16 mouse cellular contexts compared by ENCODE assay signal in the genomic region with DNA sequence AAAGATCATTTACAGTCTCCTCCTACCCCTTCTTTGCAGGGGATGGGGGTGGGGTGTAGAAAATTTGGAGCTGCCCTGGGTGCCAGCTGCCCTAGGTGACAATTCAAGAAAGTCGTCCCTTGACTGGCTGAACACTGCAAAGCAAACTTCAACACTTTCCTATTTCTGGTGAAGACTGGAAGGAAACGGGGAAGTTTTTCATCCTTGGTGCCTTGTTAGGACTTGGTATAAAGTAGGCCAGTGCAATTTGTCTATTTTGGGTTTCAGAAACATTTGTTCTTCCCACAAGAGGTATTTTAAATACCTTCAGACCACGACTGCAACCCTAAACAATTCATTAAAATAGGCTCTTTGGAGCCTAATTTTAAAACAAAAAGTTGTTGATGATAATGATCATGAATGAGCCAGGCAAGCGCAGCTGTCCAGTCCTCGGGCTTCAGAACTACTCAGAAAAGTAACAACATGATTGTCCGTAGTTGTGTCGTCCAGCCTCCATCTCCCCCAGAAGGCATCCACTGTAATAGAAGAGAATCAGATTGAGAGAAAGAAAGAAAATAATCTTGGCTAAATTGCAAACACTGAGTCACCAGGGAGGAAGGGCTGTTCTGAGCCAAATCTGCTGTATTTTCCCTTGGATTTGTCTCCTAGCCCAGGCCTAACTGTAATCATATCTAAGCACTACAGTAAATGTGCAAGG.
A peak's percentile ranks its signal among the peaks of the same experiment; 100 is the strongest.
DNase-seq lines count a peak whose midpoint lies in the region; ATAC-seq and TF ChIP-seq lines count a peak whose summit lies in the region.
"Had no signal": no experiment of that assay in that cellular context is flagged by ENCODE, and none has a peak within 500 bp of the region (broad histone marks: within the 10 kb centered on the region; RNA-seq: fewer than 3 reads in every experiment).

No protein-coding gene starts in this region.

- peaks cover 6 to 25% of the 10 kb centered on the region in 2 experiments; a peak in 3 of 4 replicates for H3K4me1 ChIP-seq in MEL (ENCODE audit: control insufficient read depth in 1 of 2, insufficient read depth in 2 of 2, low read length in 2 of 2)
- H3K4me1 ChIP-seq in kidney, embryonic 15.5 days = 0 out of 2 replicates have a peak, but pooled peaks cover 4% of the 10 kb centered on the region
- H3K4me1 ChIP-seq: liver, embryonic 13.5 days; midbrain, embryonic 15.5 days had no signal

- H3K9ac ChIP-seq in MEL (ENCODE audit: control insufficient read depth, low read depth, low read length, poor library complexity, severe bottlenecking) = no peak overlapping the region
- no peak overlapping the region for H3K9ac ChIP-seq in kidney, embryonic 15.5 days
- H3K9ac ChIP-seq: liver, embryonic 13.5 days; midbrain, embryonic 15.5 days had no signal

- DNase-seq in heart, postnatal 10 days = peak; percentile 22 to 26
- DNase-seq in heart, postnatal 4 days = no peak
- DNase-seq in MEL (ENCODE audit: low read depth, low spot score) = no peak
- peak; percentile 74 for DNase-seq in brain, adult 2 months (ENCODE audit: low read depth, low spot score)
- peak; percentile 18 to 27 for DNase-seq in left cerebral cortex, postnatal 36 days (ENCODE audit: low spot score in 2 of 2)
- DNase-seq in cerebellum, postnatal 36 days = no peak
- DNase-seq in spleen, postnatal 36 days (ENCODE audit: low spot score in 2 of 2) = no peak
- DNase-seq: adrenal gland, postnatal 10 days; cerebellum, adult 18-20 months; gastrocnemius, postnatal 36 days; liver, embryonic 13.5 days; lung, postnatal 4 days; spleen, adult 18-20 months; thymus, adult 18-20 months had no signal

- no peak overlapping the region for H3K4me3 ChIP-seq in MEL (ENCODE audit: control insufficient read depth in 1 of 2, insufficient read depth in 1 of 2, low read depth in 2 of 2, low read length in 2 of 2)
- H3K4me3 ChIP-seq in kidney, embryonic 15.5 days (replicated peaks) = no peak overlapping the region
- H3K4me3 ChIP-seq: liver, embryonic 13.5 days; midbrain, embryonic 15.5 days had no signal

- no peak overlapping the region for H3K4me2 ChIP-seq in kidney, embryonic 15.5 days
- H3K4me2 ChIP-seq: liver, embryonic 13.5 days; midbrain, embryonic 15.5 days had no signal

- no peak for TF ChIP-seq EP300 in MEL (IDR thresholded peaks at IDR 0.05; ENCODE audit: low read depth in 1 of 2, low read length in 2 of 2)

- peak overlapping the region; percentile 41; the same call in 1 of the 2 replicates for H3K27ac ChIP-seq in MEL (ENCODE audit: control insufficient read depth, low read depth, low read length)
- H3K27ac ChIP-seq in kidney, embryonic 15.5 days = no peak overlapping the region
- H3K27ac ChIP-seq: liver, embryonic 13.5 days; midbrain, embryonic 15.5 days had no signal

- no peak for TF ChIP-seq CTCF in MEL (IDR thresholded peaks at IDR 0.05 in 2 of 3, conservative IDR thresholded peaks at IDR 0.05 in 1 of 3; ENCODE audit: control insufficient read depth in 1 of 3, insufficient read depth in 1 of 3, low read depth in 2 of 3, low read length in 3 of 3, poor library complexity in 1 of 3, severe bottlenecking in 1 of 3)

- peaks cover 0 to 14% of the 10 kb centered on the region in 2 experiments; a peak in 2 of 4 replicates for H3K36me3 ChIP-seq in MEL (ENCODE audit: control insufficient read depth in 1 of 2, insufficient read depth in 2 of 2, low read length in 2 of 2)
- no peaks in the 10 kb centered on the region for H3K36me3 ChIP-seq in kidney, embryonic 15.5 days
- H3K36me3 ChIP-seq: liver, embryonic 13.5 days; midbrain, embryonic 15.5 days had no signal

- no peaks in the 10 kb centered on the region for H3K79me2 ChIP-seq in MEL (ENCODE audit: control insufficient read depth, insufficient read depth, low read length, poor library complexity)

- no peak for TF ChIP-seq RAD21 in MEL (IDR thresholded peaks at IDR 0.05; ENCODE audit: low read depth, low read length)

- 74% methylated on average over 7 of the region's 7 CpGs for WGBS in kidney, embryonic 15.5 days

- intact Hi-C loops in heart, postnatal 10 days (cut with DNase I) = no loop called here
- intact Hi-C loops in left cerebral cortex, postnatal 36 days (cut with DNase I) = loop anchor here (2.0 kb wide), 1 partner anchor 195 kb away; the partner anchor contains the start of gene Mex3b

- ATAC-seq in kidney, embryonic 15.5 days (replicated peaks; ENCODE audit: low FRiP score) = no peak
- ATAC-seq: midbrain, embryonic 15.5 days had no signal

- no peak for TF ChIP-seq POLR2A in MEL (IDR thresholded peaks at IDR 0.05; ENCODE audit: control insufficient read depth in 1 of 2, insufficient read depth in 1 of 2, low read depth in 1 of 2, low read length in 2 of 2, poor library complexity in 1 of 2)

- H3K27me3 ChIP-seq in MEL (ENCODE audit: control insufficient read depth in 1 of 2, insufficient read depth in 2 of 2, low read length in 2 of 2) = no peaks in the 10 kb centered on the region
- no peaks in the 10 kb centered on the region for H3K27me3 ChIP-seq in kidney, embryonic 15.5 days
- H3K27me3 ChIP-seq: liver, embryonic 13.5 days; midbrain, embryonic 15.5 days had no signal

- no peaks in the 10 kb centered on the region for H3K9me3 ChIP-seq in MEL (replicated peaks; ENCODE audit: insufficient read depth, low read length)
- no peaks in the 10 kb centered on the region for H3K9me3 ChIP-seq in kidney, embryonic 15.5 days (replicated peaks)
- H3K9me3 ChIP-seq: liver, embryonic 13.5 days; midbrain, embryonic 15.5 days had no signal

TF ChIP-seq in MEL, 35 proteins besides CTCF, POLR2A, EP300 and RAD21:
- TF ChIP-seq ETS1 (IDR thresholded peaks at IDR 0.05; ENCODE audit: low read depth, low read length) (no peak), MAZ (IDR thresholded peaks at IDR 0.05; ENCODE audit: low read depth, low read length) (no peak), TBP (IDR thresholded peaks at IDR 0.05; ENCODE audit: low read depth, low read length) (no peak), CHD2 (IDR thresholded peaks at IDR 0.05; ENCODE audit: low read length) (no peak), MYC (IDR thresholded peaks at IDR 0.05; ENCODE audit: low read depth, low read length) (no peak), ELF1 (IDR thresholded peaks at IDR 0.05; ENCODE audit: low read depth, low read length) (no peak), POLR2AphosphoS2 (IDR thresholded peaks at IDR 0.05; ENCODE audit: low read length) (no peak), CHD1 (IDR thresholded peaks at IDR 0.05; ENCODE audit: low read depth, low read length) (no peak), MEF2A (IDR thresholded peaks at IDR 0.05; ENCODE audit: extremely low read depth, insufficient replicate concordance, low read depth, low read length, poor library complexity, severe bottlenecking) (no peak), BHLHE40 (IDR thresholded peaks at IDR 0.05; ENCODE audit: borderline replicate concordance, low read depth, low read length) (no peak), POLR2AphosphoS5 (IDR thresholded peaks at IDR 0.05; ENCODE audit: borderline replicate concordance, low read depth, low read length) (no peak)

Comparison
In these comparisons a context has a peak if more than half of its experiments do, and no peak if none do; other contexts are left out.
1. DNase-seq: peak in heart, postnatal 10 days (2 of 2), brain, adult 2 months (single experiment) and left cerebral cortex, postnatal 36 days (2 of 2); none in heart, postnatal 4 days (single experiment), MEL (single experiment), cerebellum, postnatal 36 days (0 of 2) and spleen, postnatal 36 days (0 of 2).